Mouse (Mus musculus) cerebellum, postnatal 10 days (tissue): ENCODE results near the gene Prdm16.
A peak's percentile ranks its signal among the peaks of the same experiment; 100 is the strongest.

Source experiments
- DNase-seq, 2 experiments: peaks; one replicate each; pipeline ENCODE4 v3.0.0; 2021; ENCODE audit warnings: mixed read lengths in 2 of 2

Gene Prdm16

GRCm38 (mm10) chr4:154602409-154602808 lies 34.3 kb downstream of the Prdm16 start:
- DNase-seq, result peak; percentile 84 to 90

DNA sequence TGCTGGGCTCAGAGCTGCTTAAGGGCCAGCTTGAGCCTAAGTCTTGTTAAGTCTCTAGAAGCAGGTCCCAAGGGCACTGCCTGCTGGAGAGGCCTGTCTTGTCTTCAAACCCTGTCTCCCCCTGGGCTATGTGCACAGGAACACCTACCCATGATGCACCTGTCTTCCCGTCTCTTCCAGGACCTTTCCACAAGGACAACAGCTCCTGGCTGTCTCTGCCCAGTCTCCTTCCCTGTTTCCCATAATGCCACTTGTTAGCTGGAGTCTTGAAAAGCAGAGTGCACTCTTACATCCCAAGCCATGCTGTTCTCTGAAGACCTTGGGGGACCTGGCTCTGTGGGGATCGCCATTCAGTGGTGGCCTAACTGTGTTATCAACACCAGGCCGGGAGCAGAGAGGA lies 35.7 kb downstream of the Prdm16 start:
- DNase-seq, result no peak

DNA sequence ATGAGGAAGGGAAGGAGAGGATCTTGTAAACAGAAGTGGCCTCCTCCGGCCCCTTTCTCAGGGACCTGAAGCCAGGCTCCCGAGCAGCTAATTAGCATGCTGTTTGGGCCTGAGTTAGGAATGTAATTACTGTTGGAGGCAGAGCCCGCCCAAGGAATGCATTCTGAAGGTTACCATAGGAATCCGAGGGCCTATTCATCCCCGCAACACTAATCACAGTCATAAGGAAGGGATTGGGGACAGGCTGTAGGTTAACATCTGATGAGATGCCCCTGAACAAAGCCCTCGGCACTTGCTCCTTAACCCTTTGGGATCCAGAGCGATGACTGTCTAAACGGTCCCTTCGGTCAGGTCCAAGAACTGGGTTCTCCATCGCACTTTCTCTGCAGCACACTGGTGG lies 36.7 kb downstream of the Prdm16 start:
- no peak for DNase-seq

DNA sequence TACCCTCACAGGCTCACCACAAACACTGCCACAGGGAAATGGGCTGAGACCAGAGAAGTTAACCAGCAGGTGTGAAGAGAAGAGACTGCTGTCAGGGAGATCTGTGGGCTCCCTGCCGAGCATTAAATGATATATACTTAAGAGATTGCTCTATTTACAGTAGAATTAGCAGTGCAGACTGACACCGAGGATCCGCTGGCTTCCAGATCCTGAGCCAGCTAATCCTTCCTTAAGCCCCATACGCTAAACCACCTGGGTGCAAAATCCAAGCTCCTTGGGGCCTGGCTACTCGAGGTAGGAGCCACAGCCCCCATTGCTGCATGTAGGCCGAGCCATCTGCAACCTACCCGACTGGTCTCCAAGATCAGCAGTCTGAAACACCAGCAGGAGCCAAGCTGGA lies 38.3 kb downstream of the Prdm16 start:
- no peak for DNase-seq

- no peak for DNase-seq
Measured at GRCm38 (mm10) chr4:154596805-154597204, 39.9 kb downstream of the Prdm16 start.

DNA sequence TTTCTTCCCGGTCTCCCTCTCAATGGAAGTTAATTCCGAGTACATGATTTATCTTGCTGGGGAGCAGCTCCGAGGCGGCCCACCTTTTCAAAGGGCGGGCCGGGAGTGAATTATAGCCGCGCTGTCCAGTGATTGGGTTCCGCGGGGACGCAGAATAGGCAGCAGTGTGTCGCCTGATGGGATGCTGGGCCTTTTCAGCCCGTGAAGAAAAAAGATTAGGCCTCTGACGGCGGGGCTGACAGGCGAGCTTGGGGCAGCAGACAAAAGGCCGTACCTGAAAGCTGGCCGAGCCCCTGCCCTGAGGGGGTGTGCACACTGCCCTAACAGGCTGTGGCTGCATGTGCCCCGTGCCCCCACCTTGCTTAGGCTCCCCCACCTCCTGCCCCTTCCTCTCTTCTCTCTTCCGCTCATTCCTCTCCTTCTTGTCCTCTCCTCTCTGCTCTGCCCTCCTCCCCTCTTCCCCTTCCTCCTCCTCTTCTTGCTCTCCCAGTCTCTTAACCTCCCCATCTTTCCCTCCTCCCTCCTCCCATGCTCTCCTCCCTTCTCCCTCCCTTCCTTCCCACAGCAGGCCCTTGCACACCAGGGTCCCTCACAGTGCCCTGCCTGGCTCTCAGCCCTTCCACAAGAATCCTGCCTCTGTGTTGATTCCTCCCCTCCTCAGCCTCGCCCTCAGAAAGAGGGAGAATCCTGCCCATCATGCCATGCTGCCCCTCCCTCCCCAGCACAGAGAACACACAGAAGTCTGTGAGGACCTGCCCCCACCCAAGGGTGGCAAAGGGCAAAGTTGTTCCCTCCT lies 41.7 kb downstream of the Prdm16 start:
- no peak for DNase-seq

- no peak for DNase-seq
Measured at GRCm38 (mm10) chr4:154594116-154594760, 42.4 kb downstream of the Prdm16 start.

GRCm38 (mm10) chr4:154592562-154592961 lies 44.1 kb downstream of the Prdm16 start:
- DNase-seq, result no peak

DNA sequence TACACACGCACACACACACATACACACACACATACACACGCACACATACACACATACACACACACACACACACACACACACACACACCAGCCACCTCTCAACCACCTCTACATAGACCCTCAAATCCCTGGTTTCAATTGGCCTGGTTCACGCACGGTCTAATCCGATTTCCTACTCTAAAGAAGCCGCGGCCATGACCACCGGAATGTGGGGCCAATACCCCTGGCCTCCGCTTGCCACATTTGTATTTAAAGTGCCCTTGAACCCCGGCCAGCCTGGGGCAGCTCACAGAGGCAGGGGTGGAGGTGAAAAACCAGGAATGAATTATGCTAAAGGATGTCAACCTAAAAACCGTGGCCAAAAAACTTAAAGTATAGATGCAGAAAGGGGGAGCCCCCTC lies 45.8 kb downstream of the Prdm16 start:
- no peak for DNase-seq

GRCm38 (mm10) chr4:154586334-154586733 lies 50.3 kb downstream of the Prdm16 start:
- no peak for DNase-seq

DNA sequence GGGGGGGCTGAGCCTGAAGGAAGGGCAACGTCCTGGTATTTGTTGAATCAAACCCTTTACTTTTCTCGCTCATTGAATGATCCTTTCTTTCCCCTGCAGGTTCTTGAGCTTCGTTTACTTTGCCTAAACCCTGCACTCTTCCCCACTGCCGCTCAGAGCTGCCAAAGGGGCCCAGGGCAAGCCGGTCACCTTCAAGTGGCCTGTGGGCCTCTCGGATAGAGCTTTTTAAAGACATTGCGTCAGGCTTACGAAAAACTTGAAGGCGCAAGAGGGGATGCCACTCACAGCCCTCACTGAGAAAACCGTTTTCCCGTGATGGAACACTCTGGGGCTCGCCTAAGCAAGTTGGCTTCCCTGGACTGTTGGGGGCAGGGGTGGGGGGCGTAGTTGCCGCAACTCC lies 50.9 kb downstream of the Prdm16 start:
- no peak for DNase-seq

DNA sequence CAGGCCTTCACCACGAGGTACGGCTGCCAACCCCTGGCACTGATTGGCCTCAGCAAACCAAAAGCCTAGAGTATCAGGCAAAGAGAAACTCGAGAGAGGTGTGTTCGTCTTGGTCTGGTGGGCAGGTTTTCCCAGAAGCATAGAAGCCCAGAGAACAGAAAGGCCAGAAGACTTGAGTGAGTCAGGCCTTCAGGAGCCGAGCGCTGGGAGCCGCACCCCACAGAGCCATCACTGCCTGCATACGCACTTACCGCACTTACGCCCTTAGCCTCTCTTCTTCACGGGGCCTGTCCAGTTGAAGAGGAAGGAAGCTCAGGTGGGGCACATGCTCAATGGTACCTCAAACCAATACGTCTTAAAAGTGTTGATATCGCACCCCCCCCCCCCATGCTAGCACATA lies 53.0 kb downstream of the Prdm16 start:
- no peak for DNase-seq

- no peak for DNase-seq
Measured at GRCm38 (mm10) chr4:154582607-154583236, 54.0 kb downstream of the Prdm16 start.

DNA sequence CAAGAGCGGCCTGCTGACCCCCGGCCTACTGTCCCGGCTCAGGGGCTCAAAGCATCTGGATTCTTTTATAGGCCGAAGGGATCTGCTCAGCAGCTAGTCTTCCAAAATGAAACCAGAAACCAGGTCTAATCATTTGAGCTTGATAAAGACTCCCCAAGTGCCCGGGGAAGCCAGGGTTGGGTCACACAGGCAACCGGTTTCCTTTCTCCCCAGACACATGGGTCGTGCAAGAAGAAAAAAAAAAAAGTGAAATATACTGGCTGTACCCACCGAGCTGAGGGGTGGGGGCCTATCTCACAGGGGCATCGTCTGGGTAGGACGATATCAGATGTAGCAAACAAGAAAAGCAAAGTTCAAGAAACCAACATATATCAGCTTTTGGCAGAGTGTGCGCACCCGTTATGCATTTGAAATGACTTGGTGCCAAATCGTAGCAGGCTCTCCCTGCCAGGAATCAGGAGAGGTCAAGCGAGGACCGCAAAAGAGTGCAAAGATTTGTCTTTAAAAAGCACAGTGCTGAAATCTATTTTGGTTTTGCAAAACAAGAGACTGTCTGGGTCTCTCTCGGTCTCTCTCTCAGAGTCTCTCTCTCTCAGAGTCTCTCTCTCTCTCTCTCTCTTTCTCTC lies 55.3 kb downstream of the Prdm16 start:
- DNase-seq, result no peak

- DNase-seq, result no peak
Measured at GRCm38 (mm10) chr4:154574208-154574875, 62.3 kb downstream of the Prdm16 start.

GRCm38 (mm10) chr4:154570451-154570881 lies 66.2 kb downstream of the Prdm16 start:
- no peak for DNase-seq

- no peak for DNase-seq
Measured at GRCm38 (mm10) chr4:154569845-154570244, 66.8 kb downstream of the Prdm16 start.

DNA sequence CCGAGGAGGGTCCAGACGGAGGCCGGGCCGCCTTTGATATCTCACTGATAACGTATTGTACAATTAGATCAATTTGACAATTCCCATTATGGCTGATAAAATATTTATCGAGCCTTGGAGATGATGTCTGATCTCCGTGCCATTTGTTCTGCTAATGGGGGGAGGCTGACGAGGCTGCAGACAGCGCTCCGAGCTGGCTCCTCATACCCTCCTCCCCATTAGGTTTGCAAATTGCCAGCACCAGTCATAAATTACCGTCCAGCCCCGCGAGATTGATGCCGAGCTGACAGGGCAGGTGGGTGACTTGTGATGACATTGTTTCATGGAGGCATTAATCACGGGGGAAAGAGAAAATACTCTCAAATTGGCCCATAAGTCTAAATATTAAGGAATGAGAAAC lies 67.9 kb downstream of the Prdm16 start:
- DNase-seq, result no peak

GRCm38 (mm10) chr4:154567942-154568341 lies 68.7 kb downstream of the Prdm16 start:
- no peak for DNase-seq

DNA sequence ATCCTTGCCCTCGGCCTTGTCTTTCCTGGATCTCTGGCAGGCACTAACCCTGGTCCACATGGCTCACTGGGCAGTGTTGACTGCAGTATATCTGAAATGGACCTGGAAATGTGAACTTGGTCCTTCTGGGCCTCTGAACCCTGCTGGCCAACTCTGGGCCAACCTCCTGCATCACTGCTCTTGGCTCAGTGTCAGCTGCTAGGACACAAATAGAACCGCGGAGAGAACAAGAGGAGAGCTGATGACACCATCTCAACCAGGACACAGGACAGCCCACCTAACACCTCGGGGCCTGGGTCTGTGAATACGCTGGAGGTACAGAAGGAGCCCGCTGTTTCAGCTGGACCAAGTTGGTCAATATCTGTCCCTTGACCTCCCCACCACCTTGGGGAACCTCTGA lies 73.5 kb downstream of the Prdm16 start:
- no peak for DNase-seq

GRCm38 (mm10) chr4:154558041-154558440 lies 78.6 kb downstream of the Prdm16 start:
- DNase-seq, result no peak

GRCm38 (mm10) chr4:154557168-154557567 lies 79.5 kb downstream of the Prdm16 start:
- DNase-seq, result no peak

- DNase-seq, result no peak
Measured at GRCm38 (mm10) chr4:154556418-154556817, 80.3 kb downstream of the Prdm16 start.
